In the genomic region with DNA sequence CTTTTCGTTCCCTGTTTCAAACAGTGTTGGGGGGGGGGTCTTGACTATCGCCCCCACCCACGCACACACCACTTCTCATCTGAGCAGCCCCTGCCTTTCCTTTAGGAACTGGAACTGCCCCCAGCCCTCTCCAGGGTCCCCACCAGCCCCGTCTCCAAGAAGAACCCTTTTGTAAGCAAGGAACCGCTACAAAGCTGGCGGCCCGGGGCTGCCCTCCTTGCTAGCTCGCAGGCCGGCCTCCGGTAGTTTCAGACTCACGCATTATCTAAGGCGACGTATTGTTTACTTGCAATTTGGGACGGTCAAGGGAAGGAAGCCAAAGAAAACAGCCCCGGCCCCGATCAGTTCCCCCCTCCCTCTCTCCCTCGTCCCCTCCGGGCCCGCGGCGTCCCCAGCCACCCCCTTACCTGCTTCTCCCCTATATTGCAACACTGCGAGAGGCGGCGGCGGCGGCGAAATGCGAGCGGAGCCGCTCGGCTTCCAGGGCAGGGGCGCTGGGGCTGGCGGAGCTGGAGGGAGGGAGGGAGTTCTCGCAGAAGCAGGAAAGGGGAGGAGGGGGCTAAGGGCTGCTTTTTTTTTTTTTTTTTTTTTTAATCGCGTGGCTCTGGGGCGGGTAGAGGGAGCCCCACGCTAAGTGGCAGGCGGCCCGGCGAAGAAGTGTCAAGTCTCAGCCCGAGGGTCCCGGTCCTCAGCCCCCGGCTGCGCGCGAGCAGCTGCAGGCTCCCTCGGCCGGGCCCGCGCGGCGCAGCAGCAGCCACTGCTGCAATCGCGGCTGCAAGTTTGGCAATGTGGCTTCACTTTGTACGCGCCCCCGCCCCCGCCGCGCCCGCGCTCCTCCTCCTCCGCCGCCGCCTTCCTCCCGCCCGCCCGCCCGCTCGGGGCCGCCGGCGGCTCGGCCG, we compare ENCODE assay signal across 8 mouse cellular contexts. TPM values are rescaled to one million over a fixed set of nuclear protein-coding genes. Genes with fewer than 3 reads are reported as not detected.
DNase-seq lines count a peak whose midpoint lies in the region; ATAC-seq and TF ChIP-seq lines count a peak whose summit lies in the region.

Gene Lmo4 (minus strand): TSS at position 808 of the 899 bp plus-strand sequence.

- peak; percentile 84 for DNase-seq in 3134 (ENCODE audit: extremely low read depth, insufficient read length, low spot score)
- peak; percentile 72 for DNase-seq in adrenal gland, adult 8-10 months
- peak; percentile 78 for DNase-seq in embryonic facial prominence, embryonic 11.5 days (ENCODE audit: low spot score)
- DNase-seq in heart, adult 18-20 months, result peak; percentile 89 to 93
- DNase-seq in kidney, adult 18-20 months, result peak; percentile 90
- peak; percentile 86 for DNase-seq in limb, embryonic 14.5 days (ENCODE audit: low spot score)
- DNase-seq in spleen, postnatal 36 days (ENCODE audit: low spot score in 2 of 2), result peak; percentile 83

- H3K4me2 ChIP-seq in embryonic facial prominence, embryonic 11.5 days (ENCODE audit: low read depth, low read length), result peak within 1 kb of the TSS; percentile 84
- H3K4me2 ChIP-seq in limb, embryonic 14.5 days (replicated peaks; ENCODE audit: low read depth, low read length, severe bottlenecking), result peak within 1 kb of the TSS; percentile 96
- peak within 1 kb of the TSS; percentile 92 for H3K4me2 ChIP-seq in midbrain, embryonic 15.5 days

- TF ChIP-seq POLR2A in limb, embryonic 14.5 days (IDR thresholded peaks at IDR 0.05; ENCODE audit: borderline replicate concordance, extremely low read depth, insufficient read depth, insufficient read length), result peak; percentile 57; the same call in 1 of the 2 replicates

- under 1% methylated on average over 51 of the region's 76 CpGs for WGBS in embryonic facial prominence, embryonic 11.5 days
- under 1% methylated on average over 36 of the region's 76 CpGs for WGBS in limb, embryonic 14.5 days
- under 1% methylated on average over 71 of the region's 76 CpGs for WGBS in midbrain, embryonic 15.5 days

- no peaks in the 10 kb centered on the region for H3K36me3 ChIP-seq in embryonic facial prominence, embryonic 11.5 days (replicated peaks; ENCODE audit: control insufficient read depth, insufficient read depth, low read depth, low read length)
- H3K36me3 ChIP-seq in limb, embryonic 14.5 days (ENCODE audit: control insufficient read depth, insufficient read depth, low read length), result peaks cover 12% of the 10 kb centered on the region
- H3K36me3 ChIP-seq in midbrain, embryonic 15.5 days (replicated peaks), result no peaks in the 10 kb centered on the region

- H3K9me3 ChIP-seq in embryonic facial prominence, embryonic 11.5 days (replicated peaks; ENCODE audit: control insufficient read depth, low read length), result no peaks in the 10 kb centered on the region
- no peaks in the 10 kb centered on the region for H3K9me3 ChIP-seq in limb, embryonic 14.5 days (ENCODE audit: control insufficient read depth, low read length)
- H3K9me3 ChIP-seq in midbrain, embryonic 15.5 days, result no peaks in the 10 kb centered on the region

- ATAC-seq in embryonic facial prominence, embryonic 11.5 days (replicated peaks; ENCODE audit: insufficient number of reproducible peaks, low FRiP score, low TSS enrichment, low read depth), result peak; percentile 72
- peak; percentile 85 for ATAC-seq in limb, embryonic 14.5 days (ENCODE audit: low FRiP score, low read depth)
- ATAC-seq in midbrain, embryonic 15.5 days (replicated peaks), result peak; percentile 85

- H3K27me3 ChIP-seq in embryonic facial prominence, embryonic 11.5 days (ENCODE audit: control insufficient read depth, insufficient read depth, low read length), result no peaks in the 10 kb centered on the region
- H3K27me3 ChIP-seq in limb, embryonic 14.5 days (ENCODE audit: control insufficient read depth, insufficient read depth, low read length), result no peaks in the 10 kb centered on the region
- H3K27me3 ChIP-seq in midbrain, embryonic 15.5 days (replicated peaks), result 0 out of 2 replicates have a peak, but pooled peaks cover 1% of the 10 kb centered on the region

- peak within 1 kb of the TSS; percentile 97 for H3K9ac ChIP-seq in embryonic facial prominence, embryonic 11.5 days (replicated peaks; ENCODE audit: low read length)
- peak within 1 kb of the TSS; percentile 96 for H3K9ac ChIP-seq in limb, embryonic 14.5 days (ENCODE audit: low read depth, low read length, severe bottlenecking)
- peak within 1 kb of the TSS; percentile 87 for H3K9ac ChIP-seq in midbrain, embryonic 15.5 days

- peak within 1 kb of the TSS; percentile 92 for H3K4me3 ChIP-seq in embryonic facial prominence, embryonic 11.5 days (ENCODE audit: low read depth, low read length)
- H3K4me3 ChIP-seq in limb, embryonic 14.5 days (replicated peaks; ENCODE audit: low read length), result peak within 1 kb of the TSS; percentile 87
- H3K4me3 ChIP-seq in midbrain, embryonic 15.5 days, result peak within 1 kb of the TSS; percentile 81

- H3K4me1 ChIP-seq in embryonic facial prominence, embryonic 11.5 days (ENCODE audit: control insufficient read depth, insufficient read depth, low read length), result no peaks in the 10 kb centered on the region; the same call in 1 of the 2 replicates
- H3K4me1 ChIP-seq in limb, embryonic 14.5 days (ENCODE audit: control insufficient read depth, insufficient read depth, low read length), result peaks cover 17% of the 10 kb centered on the region; the same call in 1 of the 2 replicates
- peaks cover 32% of the 10 kb centered on the region for H3K4me1 ChIP-seq in midbrain, embryonic 15.5 days

- peak within 1 kb of the TSS; percentile 99 for H3K27ac ChIP-seq in embryonic facial prominence, embryonic 11.5 days (replicated peaks; ENCODE audit: low read depth, low read length)
- peak within 1 kb of the TSS; percentile 97 for H3K27ac ChIP-seq in limb, embryonic 14.5 days (replicated peaks; ENCODE audit: low read depth, low read length)
- H3K27ac ChIP-seq in midbrain, embryonic 15.5 days, result peak within 1 kb of the TSS; percentile 95

RNA-seq across cellular contexts. Expression of gene Lmo4, which starts in this region (rescaled TPM):
- total RNA-seq in adrenal gland, adult 8-10 months (2022), result 10 to 100 TPM; 53.7 to 93.7 (median 73.7) TPM
- 104 TPM in 2 replicates for polyA plus RNA-seq in embryonic facial prominence, embryonic 11.5 days (2014; fragmentation: Nextera tagmentation; extraction: Ambion mirVana)
- 10 to 100 TPM; 28.6 to 29.1 TPM for total RNA-seq in heart, adult 18-20 months (2021)
- polyA plus RNA-seq in limb, embryonic 14.5 days (2012; rRNA removed), result 137 and 161 TPM in 2 replicates
- polyA plus RNA-seq in limb, embryonic 14.5 days (2014; fragmentation: Nextera tagmentation; extraction: Ambion mirVana), result 87.9 and 93.7 TPM in 2 replicates
- 75.9 and 76.1 TPM in 2 replicates for polyA plus RNA-seq in midbrain, embryonic 15.5 days (2015; fragmentation: Nextera tagmentation; extraction: Ambion mirVana)

Comparison
In these comparisons a context has a peak if more than half of its experiments do, and no peak if none do; other contexts are left out.
1. Peak in every context shown above with its lines: DNase-seq, ATAC-seq, H3K4me3 ChIP-seq and H3K27ac ChIP-seq.